Mouse (Mus musculus): ENCODE results near the gene Acss1.

Acss1 gene

DNA sequence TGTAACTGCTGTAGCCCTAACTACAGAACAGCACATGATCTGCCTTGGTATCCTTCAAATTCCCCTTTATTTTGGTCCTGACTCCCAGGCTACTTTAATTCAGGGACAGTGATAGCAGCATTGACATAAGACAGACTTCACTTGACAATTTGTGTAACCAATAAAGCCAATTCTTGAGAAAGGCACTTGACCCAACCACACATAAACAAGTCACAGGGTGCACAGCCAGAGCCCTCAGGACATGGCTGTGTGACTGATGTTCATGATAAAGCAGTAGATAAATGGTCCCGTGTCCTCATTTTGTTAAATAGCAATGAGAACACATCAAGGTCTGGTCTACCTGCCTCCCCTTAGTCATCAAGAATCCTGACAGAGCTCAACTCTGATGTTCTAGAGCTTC is 88.7 kb downstream of the Acss1 start:
- no peak for TF ChIP-seq GATA4 (IDR thresholded peaks at IDR 0.05; ENCODE audit: insufficient replicate concordance, low read length)

DNA sequence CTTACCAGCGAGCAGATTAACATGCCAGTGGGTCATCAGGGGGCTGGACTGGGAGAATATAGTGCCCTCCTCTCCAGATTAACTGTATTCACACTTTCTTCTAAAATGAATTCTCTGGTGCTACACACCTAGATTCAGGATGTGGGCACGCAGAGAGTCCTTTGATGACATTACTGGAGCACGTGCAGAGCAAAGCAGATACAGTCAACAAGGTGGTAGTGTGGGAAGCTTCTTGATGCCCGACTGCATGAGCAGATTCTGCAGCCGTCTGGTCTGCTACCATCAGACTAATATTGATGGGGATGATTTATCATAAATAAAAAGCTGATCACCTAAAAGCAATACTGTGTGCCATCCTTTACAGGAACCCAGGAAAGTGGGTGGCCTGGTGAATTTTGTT is 89.7 kb downstream of the Acss1 start:
- no peak for TF ChIP-seq GATA4 (IDR thresholded peaks at IDR 0.05; ENCODE audit: insufficient replicate concordance, low read length)

DNA sequence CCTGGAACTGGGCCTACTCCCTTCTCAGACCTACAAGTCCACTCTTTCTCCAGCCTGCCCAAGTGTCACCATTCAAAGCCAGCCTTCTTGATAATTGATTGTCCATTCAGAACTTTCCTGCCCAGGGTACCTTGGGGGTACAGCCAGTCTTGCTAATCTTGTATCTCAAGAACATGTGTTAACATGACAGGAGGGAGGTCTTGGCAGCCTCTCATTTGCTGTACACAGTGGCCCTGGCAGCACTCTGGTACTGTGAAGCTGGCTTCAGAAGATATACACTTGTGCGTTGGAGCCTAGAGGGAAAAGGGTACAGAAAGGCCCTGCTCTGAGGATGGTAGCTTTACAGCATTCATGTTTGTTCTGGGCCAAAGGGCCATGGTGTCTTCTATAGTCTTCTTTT is 92.0 kb downstream of the Acss1 start:
- no peak for TF ChIP-seq GATA4 (IDR thresholded peaks at IDR 0.05; ENCODE audit: insufficient replicate concordance, low read length)

DNA sequence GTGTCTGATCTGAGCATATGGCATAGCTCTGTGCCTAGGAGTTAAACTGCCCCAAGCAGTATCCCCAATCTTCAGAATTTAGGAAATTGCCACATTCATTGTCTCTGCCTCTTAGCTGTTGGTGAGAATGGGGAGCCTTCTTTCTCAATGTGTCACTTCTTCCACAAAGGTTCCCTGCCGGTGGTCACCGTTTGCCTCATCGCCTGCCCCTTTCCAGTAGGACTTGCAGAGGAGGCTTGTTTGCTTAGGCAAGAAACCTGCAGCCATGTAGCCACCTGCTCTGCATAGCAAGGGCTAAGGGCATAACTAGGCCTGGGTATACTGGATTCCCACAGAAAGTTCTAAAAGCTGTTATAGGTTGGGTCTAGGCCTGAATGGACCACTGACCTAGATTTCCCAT is 95.8 kb downstream of the Acss1 start:
- no peak for TF ChIP-seq GATA4 (IDR thresholded peaks at IDR 0.05; ENCODE audit: insufficient replicate concordance, low read length)

DNA sequence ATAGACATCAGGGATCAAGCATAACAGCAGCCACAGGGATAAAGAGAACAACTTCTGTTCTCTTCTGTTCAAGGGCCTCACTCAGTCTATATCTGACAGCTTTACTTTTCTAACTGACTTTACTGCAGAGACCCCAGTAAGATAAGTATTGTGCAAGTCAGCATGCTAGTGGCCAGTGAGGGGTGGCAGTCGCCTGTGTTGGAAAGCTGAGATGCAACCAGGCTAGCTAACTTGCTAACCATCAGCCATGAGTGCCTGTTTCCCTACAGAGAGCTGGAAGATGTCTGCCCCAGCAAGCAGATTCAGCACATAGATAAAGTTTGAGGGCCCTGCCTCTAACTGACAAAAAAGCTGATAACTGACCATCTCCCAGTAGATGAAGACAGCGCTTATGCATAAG is 97.5 kb downstream of the Acss1 start:
- no peak for TF ChIP-seq GATA4 (IDR thresholded peaks at IDR 0.05; ENCODE audit: insufficient replicate concordance, low read length)

DNA sequence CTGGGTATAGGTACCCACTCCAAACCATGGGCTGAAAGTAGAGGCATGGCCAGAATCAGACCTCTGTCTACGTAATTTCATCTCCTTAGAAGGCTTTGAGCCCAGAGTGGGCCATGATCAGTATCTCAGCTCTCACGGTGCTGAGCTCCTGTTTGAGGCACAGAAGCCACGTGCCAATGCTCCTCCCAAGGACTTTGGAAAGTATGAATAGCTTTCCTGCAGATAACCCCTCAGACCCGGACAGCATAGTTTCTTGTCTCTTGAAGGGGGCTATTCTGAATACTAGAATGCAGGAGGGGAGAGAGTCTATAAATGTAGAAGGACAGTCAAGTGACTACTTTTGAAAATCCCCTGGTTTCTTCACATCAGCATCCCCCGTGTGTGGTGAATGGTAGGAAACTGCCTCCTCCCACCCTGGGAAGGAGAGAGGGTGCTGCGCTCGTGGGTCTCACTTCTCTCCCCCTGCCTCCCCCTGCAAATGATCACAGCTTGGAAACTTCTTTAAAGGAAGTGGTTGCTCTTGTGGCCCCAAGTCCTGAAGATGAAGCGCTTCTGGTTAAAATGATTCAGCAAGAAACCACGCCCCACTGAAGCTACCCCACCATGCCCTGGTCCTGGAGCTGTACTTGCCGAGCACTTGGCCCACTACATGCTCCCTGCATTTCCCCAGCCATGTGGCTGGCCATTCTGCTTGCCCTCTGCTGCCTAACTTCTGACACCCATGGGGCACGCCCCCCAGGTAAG is 98.3 kb downstream of the Acss1 start, which contains the start of gene Cst7:
Cst7 (plus strand) TSS at position 569 of the 744 bp plus-strand sequence.
- no peak for TF ChIP-seq GATA4 (IDR thresholded peaks at IDR 0.05; ENCODE audit: insufficient replicate concordance, low read length)
